Mouse (Mus musculus): ENCODE measurements around the gene Gm11032. TPM values are rescaled to one million over a fixed set of nuclear protein-coding genes. Genes with fewer than 3 reads are reported as not detected.
"Not testable (repeated sequence)": the region's sequence is repeated elsewhere in the genome, so short reads cannot be mapped to it uniquely, and the experiment has no call there.

The Gm11032 gene
- polyA plus RNA-seq, 1 experiment from 2014 or later, result not detected

- Histone ChIP-seq H3K4me2 (no peak overlapping the region), H3K4me1 (peaks cover 8% of the 10 kb centered on the region), H3K27ac (peak overlapping the region; percentile 28; the same call in 1 of the 2 replicates), H3K4me3 (no peak overlapping the region), H3K27me3 (no peaks in the 10 kb centered on the region), H3K9me3 (no peaks in the 10 kb centered on the region), H3K9ac (0 out of 2 replicates have a peak overlapping the region, but pooled peaks have one; percentile 36), H3K36me3 (no peaks in the 10 kb centered on the region)
- no peak for ATAC-seq (ENCODE audit: insufficient number of reproducible peaks, insufficient read depth, low FRiP score, low TSS enrichment, low read depth)
- 12% methylated on average over 8 of the region's 8 CpGs for WGBS
Measured at GRCm38 (mm10) chr11:4629861-4630280, 10.0 kb downstream of the Gm11032 start.

GRCm38 (mm10) chr11:4633420-4633819 is 13.6 kb downstream of the Gm11032 start:
- Histone ChIP-seq H3K27me3 (no peaks in the 10 kb centered on the region), H3K4me1 (peaks cover 20% of the 10 kb centered on the region), H3K27ac (no peak overlapping the region), H3K4me2 (no peak overlapping the region), H3K4me3 (no peak overlapping the region), H3K9ac (no peak overlapping the region), H3K36me3 (no peaks in the 10 kb centered on the region), H3K9me3 (no peaks in the 10 kb centered on the region)
- no peak for ATAC-seq (ENCODE audit: insufficient number of reproducible peaks, insufficient read depth, low FRiP score, low TSS enrichment, low read depth)
- 61% methylated on average over 2 of the region's 2 CpGs for WGBS

GRCm38 (mm10) chr11:4634395-4634794 is 14.5 kb downstream of the Gm11032 start:
- Histone ChIP-seq H3K4me1 (peaks cover 29% of the 10 kb centered on the region), H3K9me3 (no peaks in the 10 kb centered on the region), H3K27me3 (no peaks in the 10 kb centered on the region), H3K27ac (no peak overlapping the region), H3K36me3 (no peaks in the 10 kb centered on the region), H3K4me2 (no peak overlapping the region), H3K9ac (no peak overlapping the region), H3K4me3 (no peak overlapping the region)
- 68% methylated on average over 5 of the region's 5 CpGs for WGBS
- no peak for ATAC-seq (ENCODE audit: insufficient number of reproducible peaks, insufficient read depth, low FRiP score, low TSS enrichment, low read depth)

- no peaks in the 10 kb centered on the region for H3K27me3 ChIP-seq
- ATAC-seq (ENCODE audit: insufficient number of reproducible peaks, insufficient read depth, low FRiP score, low TSS enrichment, low read depth), result no peak
- peak overlapping the region; percentile 84 for H3K27ac ChIP-seq
- peak overlapping the region; percentile 85 for H3K4me2 ChIP-seq
- H3K9me3 ChIP-seq, result no peaks in the 10 kb centered on the region
- no peak overlapping the region for H3K9ac ChIP-seq
- H3K4me3 ChIP-seq, result peak overlapping the region; percentile 87
- peaks cover 25% of the 10 kb centered on the region for H3K4me1 ChIP-seq
- WGBS, result 43% methylated on average over 5 of the region's 5 CpGs
- H3K36me3 ChIP-seq, result peaks cover 8% of the 10 kb centered on the region; the same call in 1 of the 2 replicates
Measured at GRCm38 (mm10) chr11:4636782-4637342, 17.0 kb downstream of the Gm11032 start.

GRCm38 (mm10) chr11:4637534-4638234 is 17.8 kb downstream of the Gm11032 start, which contains the start of gene Ascc2:
Ascc2 (plus strand) TSS chr11:4637747.
- Histone ChIP-seq H3K27me3 (no peaks in the 10 kb centered on the region), H3K9ac (peak within 1 kb of the TSS; percentile 77), H3K9me3 (no peaks in the 10 kb centered on the region), H3K4me3 (peak within 1 kb of the TSS; percentile 87), H3K4me2 (peak within 1 kb of the TSS; percentile 85), H3K4me1 (peaks cover 25% of the 10 kb centered on the region), H3K27ac (peak within 1 kb of the TSS; percentile 84), H3K36me3 (peaks cover 15% of the 10 kb centered on the region; the same call in 1 of the 2 replicates)
- peak; percentile 88 for ATAC-seq (ENCODE audit: insufficient number of reproducible peaks, insufficient read depth, low FRiP score, low TSS enrichment, low read depth)
- WGBS, result 0% methylated on average over 35 of the region's 35 CpGs

- Histone ChIP-seq H3K9ac (peak overlapping the region; percentile 77), H3K27ac (peak overlapping the region; percentile 84; the same call in 1 of the 2 replicates), H3K27me3 (no peaks in the 10 kb centered on the region), H3K36me3 (peaks cover 15% of the 10 kb centered on the region; the same call in 1 of the 2 replicates), H3K4me1 (peaks cover 25% of the 10 kb centered on the region), H3K9me3 (no peaks in the 10 kb centered on the region), H3K4me3 (peak overlapping the region; percentile 87), H3K4me2 (peak overlapping the region; percentile 85)
- 22% methylated on average over 7 of the region's 7 CpGs for WGBS
- no peak for ATAC-seq (ENCODE audit: insufficient number of reproducible peaks, insufficient read depth, low FRiP score, low TSS enrichment, low read depth)
Measured at GRCm38 (mm10) chr11:4638261-4638660, 18.4 kb downstream of the Gm11032 start.

GRCm38 (mm10) chr11:4641185-4641584 is 21.3 kb downstream of the Gm11032 start:
- H3K27ac ChIP-seq, result no peak overlapping the region
- no peaks in the 10 kb centered on the region for H3K9me3 ChIP-seq
- no peak overlapping the region for H3K9ac ChIP-seq
- peaks cover 21% of the 10 kb centered on the region for H3K36me3 ChIP-seq
- no peak for ATAC-seq (ENCODE audit: insufficient number of reproducible peaks, insufficient read depth, low FRiP score, low TSS enrichment, low read depth)
- H3K27me3 ChIP-seq, result no peaks in the 10 kb centered on the region
- H3K4me2 ChIP-seq, result no peak overlapping the region
- peaks cover 25% of the 10 kb centered on the region for H3K4me1 ChIP-seq
- H3K4me3 ChIP-seq, result no peak overlapping the region

GRCm38 (mm10) chr11:4643722-4644121 is 23.9 kb downstream of the Gm11032 start:
- Histone ChIP-seq H3K27me3 (no peaks in the 10 kb centered on the region), H3K4me3 (no peak overlapping the region), H3K9ac (no peak overlapping the region), H3K4me1 (peaks cover 10% of the 10 kb centered on the region), H3K9me3 (no peaks in the 10 kb centered on the region), H3K4me2 (no peak overlapping the region), H3K27ac (no peak overlapping the region), H3K36me3 (peaks cover 46% of the 10 kb centered on the region)
- 65% methylated on average over 5 of the region's 5 CpGs for WGBS
- no peak for ATAC-seq (ENCODE audit: insufficient number of reproducible peaks, insufficient read depth, low FRiP score, low TSS enrichment, low read depth)

- H3K36me3 ChIP-seq, result peaks cover 60% of the 10 kb centered on the region
- ATAC-seq (ENCODE audit: insufficient number of reproducible peaks, insufficient read depth, low FRiP score, low TSS enrichment, low read depth); H3K9me3 ChIP-seq; H3K9ac ChIP-seq; H3K27ac ChIP-seq; H3K4me3 ChIP-seq; H3K4me2 ChIP-seq; H3K27me3 ChIP-seq; H3K4me1 ChIP-seq: not testable (repeated sequence)
- whole genome bisulfite sequencing, result 84% methylated on average over 6 of the region's 6 CpGs
Measured at GRCm38 (mm10) chr11:4645180-4645579, 25.3 kb downstream of the Gm11032 start.

GRCm38 (mm10) chr11:4646409-4646808 is 26.5 kb downstream of the Gm11032 start:
- 88% methylated on average over 9 of the region's 9 CpGs for WGBS
- Histone ChIP-seq H3K9ac (no peak overlapping the region), H3K36me3 (peaks cover 63% of the 10 kb centered on the region), H3K27ac (no peak overlapping the region), H3K4me3 (no peak overlapping the region), H3K4me1 (no peaks in the 10 kb centered on the region), H3K9me3 (no peaks in the 10 kb centered on the region), H3K4me2 (no peak overlapping the region), H3K27me3 (no peaks in the 10 kb centered on the region)
- ATAC-seq (ENCODE audit: insufficient number of reproducible peaks, insufficient read depth, low FRiP score, low TSS enrichment, low read depth), result no peak

- H3K4me3 ChIP-seq, result no peak overlapping the region
- H3K36me3 ChIP-seq, result peaks cover 66% of the 10 kb centered on the region
- no peaks in the 10 kb centered on the region for H3K4me1 ChIP-seq
- H3K27ac ChIP-seq, result no peak overlapping the region
- H3K27me3 ChIP-seq, result no peaks in the 10 kb centered on the region
- H3K4me2 ChIP-seq, result no peak overlapping the region
- no peak overlapping the region for H3K9ac ChIP-seq
- ATAC-seq (ENCODE audit: insufficient number of reproducible peaks, insufficient read depth, low FRiP score, low TSS enrichment, low read depth), result no peak
- H3K9me3 ChIP-seq, result no peaks in the 10 kb centered on the region
- WGBS, result 90% methylated on average over 1 of the region's 1 CpGs
Measured at GRCm38 (mm10) chr11:4659818-4660217, 40.0 kb downstream of the Gm11032 start.

Data from embryonic facial prominence, embryonic 13.5 days (tissue).